Mouse (Mus musculus): ENCODE measurements around the gene Draxin. TPM values are rescaled to one million over a fixed set of nuclear protein-coding genes. Genes with fewer than 3 reads are reported as not detected.
"Not testable (repeated sequence)": the region's sequence is repeated elsewhere in the genome, so short reads cannot be mapped to it uniquely, and the experiment has no call there.

The Draxin gene
- polyA plus RNA-seq, 1 experiment from 2014 or later: 0.24 TPM

DNA sequence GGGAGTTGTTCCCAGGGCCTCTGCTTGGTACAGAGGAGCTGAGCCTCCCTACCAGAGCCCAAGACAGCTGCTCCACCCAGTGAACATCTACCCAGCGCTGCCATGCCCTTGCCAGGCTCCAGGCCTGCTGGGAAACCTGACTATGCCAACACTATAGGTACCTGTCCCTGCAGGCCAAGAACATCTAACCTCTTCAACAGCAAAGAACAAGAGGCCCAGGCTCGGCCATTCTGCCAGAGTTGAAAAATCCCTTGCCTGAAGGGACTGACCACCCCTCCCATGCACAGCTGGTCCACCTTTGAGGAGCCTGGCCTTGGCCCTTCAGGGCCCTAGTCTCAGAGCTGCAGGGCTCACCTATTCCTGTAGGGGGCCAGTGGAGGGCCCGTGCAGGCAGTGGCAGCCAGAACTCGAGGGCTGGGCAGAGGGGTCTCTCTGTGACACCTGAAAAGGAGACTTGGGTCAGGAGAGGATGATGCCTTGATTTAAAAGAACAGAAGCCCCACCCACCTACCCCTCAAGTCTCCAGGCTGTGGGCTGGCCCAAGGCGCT, 72.8 kb downstream of the Draxin start:
- H3K36me3 ChIP-seq: peaks cover 38% of the 10 kb centered on the region
- no peak for ATAC-seq
- no peak overlapping the region for H3K9ac ChIP-seq
- H3K4me3 ChIP-seq (replicated peaks): no peak overlapping the region
- no peaks in the 10 kb centered on the region for H3K27me3 ChIP-seq (replicated peaks)
- H3K4me1 ChIP-seq (replicated peaks): no peaks in the 10 kb centered on the region
- WGBS: 74% methylated on average over 5 of the region's 5 CpGs
- no peaks in the 10 kb centered on the region for H3K9me3 ChIP-seq
- H3K4me2 ChIP-seq (replicated peaks): no peak overlapping the region
- no peak overlapping the region for H3K27ac ChIP-seq

DNA sequence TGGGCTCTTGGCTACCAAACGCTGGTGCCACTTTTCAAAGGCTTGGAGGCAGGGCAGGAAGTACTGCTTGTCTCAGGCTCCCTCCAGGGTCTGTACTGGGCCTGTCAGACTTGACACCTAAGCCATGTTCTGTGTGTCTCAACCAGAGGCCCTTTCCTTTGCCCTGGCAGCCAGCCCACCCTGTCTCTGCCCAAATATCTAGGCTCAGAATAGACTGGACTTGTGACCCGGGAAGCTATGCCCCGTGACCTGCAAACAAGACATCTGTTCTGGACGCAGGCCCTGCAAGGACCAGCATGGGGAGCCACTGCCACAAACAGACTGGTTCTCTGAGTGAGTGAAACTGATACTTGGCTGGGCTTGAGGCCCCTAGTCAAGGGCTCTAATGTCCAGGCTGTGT, 73.7 kb downstream of the Draxin start:
- no peak overlapping the region for H3K4me2 ChIP-seq (replicated peaks)
- H3K4me1 ChIP-seq (replicated peaks): no peaks in the 10 kb centered on the region
- ATAC-seq: no peak
- H3K36me3 ChIP-seq: peaks cover 47% of the 10 kb centered on the region
- H3K27me3 ChIP-seq (replicated peaks): no peaks in the 10 kb centered on the region
- H3K4me3 ChIP-seq (replicated peaks): no peak overlapping the region
- H3K9ac ChIP-seq: no peak overlapping the region
- WGBS: 87% methylated on average over 4 of the region's 4 CpGs
- H3K9me3 ChIP-seq: no peaks in the 10 kb centered on the region
- H3K27ac ChIP-seq: no peak overlapping the region

DNA sequence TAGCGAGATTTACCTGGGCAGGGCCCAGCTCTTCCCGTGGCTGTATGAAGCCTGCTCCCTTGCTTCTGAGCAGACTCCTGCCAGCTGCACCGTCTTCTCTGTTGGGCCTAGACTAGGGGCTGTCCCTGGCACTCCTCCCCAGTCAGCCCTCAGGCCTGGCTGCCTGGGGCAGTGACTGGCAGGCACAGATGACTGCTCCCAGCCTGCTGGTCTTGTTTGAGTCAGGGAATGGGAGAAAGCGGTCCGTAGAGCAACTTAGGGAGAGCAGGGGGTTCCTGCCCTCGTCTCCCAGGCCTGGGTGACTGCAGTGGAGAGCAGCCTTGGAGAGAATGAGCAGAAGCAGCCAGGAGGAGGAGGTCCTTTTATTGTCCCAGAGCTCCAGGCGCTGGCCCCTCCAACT, 74.3 kb downstream of the Draxin start:
- H3K9me3 ChIP-seq: no peaks in the 10 kb centered on the region
- H3K27me3 ChIP-seq (replicated peaks): no peaks in the 10 kb centered on the region
- 0 out of 2 replicates have a peak, but pooled peaks cover 2% of the 10 kb centered on the region for H3K4me1 ChIP-seq (replicated peaks)
- no peak overlapping the region for H3K27ac ChIP-seq
- 83% methylated on average over 7 of the region's 7 CpGs for WGBS
- ATAC-seq: no peak
- peaks cover 53% of the 10 kb centered on the region for H3K36me3 ChIP-seq
- no peak overlapping the region for H3K4me3 ChIP-seq (replicated peaks)
- H3K9ac ChIP-seq: no peak overlapping the region
- H3K4me2 ChIP-seq (replicated peaks): no peak overlapping the region

DNA sequence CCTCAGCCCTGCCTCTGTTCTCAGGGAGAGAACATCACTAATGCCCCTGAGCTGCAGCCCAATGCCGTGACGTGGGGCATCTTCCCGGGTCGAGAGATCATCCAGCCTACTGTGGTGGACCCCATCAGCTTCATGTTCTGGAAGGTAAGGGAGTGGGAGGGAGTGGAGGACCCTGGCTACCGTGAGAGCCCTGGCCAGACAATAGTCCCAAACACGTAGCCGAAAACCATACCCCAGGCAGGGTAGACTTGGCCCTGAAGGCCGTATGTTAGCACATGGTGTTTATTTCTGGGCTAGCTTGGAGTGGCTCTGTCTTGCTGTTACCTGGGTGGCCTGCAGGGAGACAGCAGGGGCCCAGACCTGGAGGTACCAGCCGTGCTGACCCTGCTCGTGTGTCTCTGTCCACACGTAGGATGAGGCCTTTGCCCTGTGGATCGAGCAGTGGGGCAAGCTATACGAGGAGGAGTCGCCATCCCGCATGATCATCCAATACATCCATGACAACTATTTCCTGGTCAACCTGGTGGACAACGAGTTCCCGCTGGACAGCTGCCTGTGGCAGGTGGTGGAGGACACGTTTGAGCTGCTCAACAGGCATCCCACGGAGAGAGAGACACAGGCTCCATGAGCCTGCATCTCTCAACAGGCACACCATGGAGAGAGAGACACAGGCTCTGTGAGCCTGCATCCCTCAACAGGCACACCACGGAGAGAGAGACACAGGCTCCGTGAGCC, 75.4 kb downstream of the Draxin start:
- no peaks in the 10 kb centered on the region for H3K27me3 ChIP-seq (replicated peaks)
- 87% methylated on average over 21 of the region's 21 CpGs for WGBS
- H3K4me3 ChIP-seq (replicated peaks): no peak overlapping the region
- no peak for ATAC-seq
- no peaks in the 10 kb centered on the region for H3K9me3 ChIP-seq
- 0 out of 2 replicates have a peak, but pooled peaks cover 6% of the 10 kb centered on the region for H3K4me1 ChIP-seq (replicated peaks)
- no peak overlapping the region for H3K9ac ChIP-seq
- H3K4me2 ChIP-seq (replicated peaks): no peak overlapping the region
- H3K27ac ChIP-seq: no peak overlapping the region
- H3K36me3 ChIP-seq: peaks cover 58% of the 10 kb centered on the region

DNA sequence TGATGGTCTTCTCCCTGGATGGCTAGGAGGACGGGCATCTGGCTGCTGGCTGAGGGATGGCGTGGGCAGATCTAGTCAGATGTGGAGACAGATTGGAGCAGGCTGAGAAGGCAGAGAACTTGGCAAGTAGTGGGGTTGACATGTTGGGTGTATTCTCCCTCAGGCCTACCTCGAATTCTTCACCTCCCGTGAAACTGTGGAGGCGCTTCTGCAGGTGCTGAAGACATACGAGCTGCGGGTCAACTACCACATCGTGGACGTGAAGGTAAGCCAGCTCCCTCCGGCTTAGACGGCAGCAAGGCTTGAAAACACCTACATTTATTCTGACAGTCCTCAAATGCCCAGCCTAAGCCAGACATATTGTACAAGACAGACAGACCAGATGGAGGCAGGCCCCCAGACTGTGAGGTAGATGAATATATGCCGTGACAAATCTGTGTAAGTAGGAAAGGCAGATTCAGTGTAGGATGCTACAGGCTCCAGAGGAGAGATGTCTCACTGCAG, 77.0 kb downstream of the Draxin start:
- Histone ChIP-seq H3K4me1 (replicated peaks) (0 out of 2 replicates have a peak, but pooled peaks cover 8% of the 10 kb centered on the region), H3K4me3 (replicated peaks) (no peak overlapping the region), H3K9ac (no peak overlapping the region), H3K27me3 (replicated peaks) (no peaks in the 10 kb centered on the region), H3K27ac (no peak overlapping the region), H3K9me3 (no peaks in the 10 kb centered on the region), H3K36me3 (peaks cover 62% of the 10 kb centered on the region), H3K4me2 (replicated peaks) (no peak overlapping the region)
- 92% methylated on average over 12 of the region's 12 CpGs for WGBS
- no peak for ATAC-seq

DNA sequence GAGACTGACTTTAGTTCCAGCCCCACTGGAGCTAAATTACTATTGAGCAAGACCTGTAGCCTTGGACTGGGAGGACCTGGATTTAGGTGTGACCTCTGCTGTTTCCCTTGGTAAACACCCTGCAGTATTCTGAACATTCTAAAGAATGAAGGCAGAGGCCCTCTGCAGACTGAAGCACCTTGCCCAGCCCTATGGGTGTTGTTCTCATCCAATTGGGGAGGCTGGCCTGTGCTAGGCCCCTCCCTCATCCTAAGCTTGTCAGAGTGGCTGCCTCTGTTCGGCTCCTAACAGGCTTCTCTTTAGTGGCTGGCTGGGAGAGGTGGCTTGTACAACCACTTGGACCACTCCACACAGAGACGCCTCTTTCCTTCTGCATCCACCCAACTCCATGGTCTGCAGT, 77.5 kb downstream of the Draxin start:
- Histone ChIP-seq H3K36me3 (peaks cover 63% of the 10 kb centered on the region), H3K9ac (no peak overlapping the region)
- WGBS: 76% methylated on average over 2 of the region's 2 CpGs

DNA sequence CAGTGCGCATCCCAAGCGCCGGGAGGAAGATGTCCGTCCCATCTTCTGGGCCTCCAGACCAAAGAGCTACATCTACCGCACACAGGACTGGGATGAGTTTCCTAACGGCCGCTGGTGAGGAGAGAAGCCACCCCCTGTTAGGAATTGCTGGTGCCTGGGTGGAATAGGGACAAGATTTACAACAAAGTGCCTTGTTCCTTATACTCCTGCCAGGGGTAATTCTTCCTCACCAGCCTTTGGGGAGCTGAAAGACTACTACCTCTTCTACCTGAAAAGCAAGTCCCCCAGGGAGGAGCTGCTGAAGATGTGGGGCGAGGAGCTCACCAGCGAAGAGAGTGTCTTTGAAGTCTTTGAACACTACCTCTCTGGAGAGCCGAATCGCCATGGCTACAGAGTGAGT, 78.6 kb downstream of the Draxin start:
- WGBS: 89% methylated on average over 11 of the region's 11 CpGs
- Histone ChIP-seq H3K27me3 (replicated peaks) (no peaks in the 10 kb centered on the region), H3K4me2 (replicated peaks) (no peak overlapping the region), H3K9me3 (no peaks in the 10 kb centered on the region), H3K4me3 (replicated peaks) (no peak overlapping the region), H3K9ac (no peak overlapping the region), H3K36me3 (peaks cover 57% of the 10 kb centered on the region), H3K4me1 (replicated peaks) (0 out of 2 replicates have a peak, but pooled peaks cover 8% of the 10 kb centered on the region), H3K27ac (no peak overlapping the region)
- no peak for ATAC-seq

More for the DNA sequence above, 77.5 kb downstream of the Draxin start:
- Histone ChIP-seq H3K4me1 (replicated peaks) (0 out of 2 replicates have a peak, but pooled peaks cover 8% of the 10 kb centered on the region), H3K4me3 (replicated peaks) (no peak overlapping the region), H3K9me3 (no peaks in the 10 kb centered on the region), H3K4me2 (replicated peaks) (no peak overlapping the region), H3K27me3 (replicated peaks) (no peaks in the 10 kb centered on the region), H3K27ac (no peak overlapping the region)
- peak; percentile 35 for ATAC-seq

DNA sequence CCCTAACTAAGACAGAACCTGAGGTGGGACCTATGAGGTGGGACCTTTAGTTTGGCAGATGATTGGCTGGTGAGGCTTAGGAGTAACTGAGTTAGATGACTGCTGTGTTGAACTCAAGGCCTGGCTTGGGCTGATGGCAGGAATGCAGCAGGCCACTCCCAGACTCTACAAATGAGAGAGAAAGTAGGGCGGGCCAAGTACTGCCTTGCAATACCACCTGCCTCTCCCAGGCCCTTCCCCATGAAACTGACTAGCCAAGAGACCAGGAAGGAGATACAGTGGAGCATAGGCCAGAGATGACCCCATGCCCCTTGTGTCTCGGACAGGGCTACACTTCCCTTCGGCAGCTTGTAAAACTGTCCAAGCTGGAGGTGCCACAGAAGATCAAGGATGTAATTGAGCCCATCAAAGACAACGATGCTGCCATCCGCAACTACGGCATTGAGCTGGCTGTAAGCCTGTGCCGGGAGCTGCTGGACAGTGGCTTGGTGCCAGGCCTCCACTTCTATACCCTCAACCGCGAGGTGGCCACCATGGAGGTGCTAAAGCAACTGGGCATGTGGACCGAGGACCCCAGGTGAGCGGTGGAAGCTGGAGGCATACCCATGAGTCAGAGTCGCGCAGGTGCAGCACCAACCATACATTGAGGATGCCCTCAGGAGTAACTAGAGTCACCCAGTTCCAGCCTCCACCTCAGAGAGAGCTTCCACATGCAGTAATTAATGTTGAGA, 79.3 kb downstream of the Draxin start:
- Histone ChIP-seq H3K27ac (no peak overlapping the region), H3K36me3 (peaks cover 50% of the 10 kb centered on the region), H3K9me3 (no peaks in the 10 kb centered on the region), H3K9ac (no peak overlapping the region), H3K4me1 (replicated peaks) (0 out of 2 replicates have a peak, but pooled peaks cover 8% of the 10 kb centered on the region), H3K4me2 (replicated peaks) (no peak overlapping the region), H3K4me3 (replicated peaks) (no peak overlapping the region), H3K27me3 (replicated peaks) (no peaks in the 10 kb centered on the region)
- ATAC-seq: peak; percentile 51
- WGBS: 93% methylated on average over 13 of the region's 13 CpGs

DNA sequence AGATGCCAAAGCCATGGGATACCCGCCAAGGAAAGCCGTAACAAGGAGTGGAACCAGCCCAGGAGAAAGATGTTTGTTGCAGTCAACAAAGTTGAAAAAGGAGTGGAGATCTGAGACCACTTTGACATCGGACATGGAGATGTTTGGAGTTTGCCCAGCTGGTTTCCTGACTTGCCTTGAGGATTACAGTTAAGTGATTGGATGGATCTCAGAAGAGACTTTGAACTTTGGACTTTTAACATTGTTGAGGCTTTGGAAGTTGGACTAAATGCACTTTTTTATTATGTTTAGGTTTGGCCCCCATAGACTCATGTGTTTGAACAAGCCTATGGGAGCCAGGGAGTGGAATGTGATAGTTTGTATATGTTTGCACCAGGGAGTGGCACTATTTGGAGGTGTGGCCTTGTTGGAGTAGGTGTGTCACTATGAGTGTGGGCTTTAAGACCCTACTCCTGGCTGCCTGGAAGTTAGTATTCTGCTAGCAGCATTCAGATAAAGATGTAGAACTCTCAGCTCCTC, 80.0 kb downstream of the Draxin start:
- WGBS: 88% methylated on average over 3 of the region's 3 CpGs
- not testable (repeated sequence) for H3K4me1 ChIP-seq (replicated peaks); H3K4me3 ChIP-seq (replicated peaks); H3K9me3 ChIP-seq; H3K27me3 ChIP-seq (replicated peaks); H3K27ac ChIP-seq; H3K9ac ChIP-seq; H3K4me2 ChIP-seq (replicated peaks)
- ATAC-seq: peak; percentile 72
- peaks cover 47% of the 10 kb centered on the region for H3K36me3 ChIP-seq

Other genes starting within 250 kb of the Draxin start
- 42.4 and 42.5 TPM in 2 replicates for gene Mfn2, start 226.0 kb downstream of the Draxin start, polyA plus RNA-seq (2015; fragmentation: Nextera tagmentation; extraction: Ambion mirVana)
- 38.0 and 38.8 TPM in 2 replicates for gene Plod1, start 193.9 kb downstream of the Draxin start, polyA plus RNA-seq (2015; fragmentation: Nextera tagmentation; extraction: Ambion mirVana)
- 17.5 and 18.4 TPM in 2 replicates for gene 2510039O18Rik, start 189.8 kb downstream of the Draxin start, polyA plus RNA-seq (2015; fragmentation: Nextera tagmentation; extraction: Ambion mirVana)
- not detected in 2 replicates for gene Nppb, start 144.9 kb downstream of the Draxin start, polyA plus RNA-seq (2015; fragmentation: Nextera tagmentation; extraction: Ambion mirVana)
- 0.21 TPM in 1 of 2 replicates, not detected in the other for gene Nppa, start 130.0 kb downstream of the Draxin start, polyA plus RNA-seq (2015; fragmentation: Nextera tagmentation; extraction: Ambion mirVana)
- 4.7 and 4.9 TPM in 2 replicates for gene Clcn6, start 91.9 kb downstream of the Draxin start, polyA plus RNA-seq (2015; fragmentation: Nextera tagmentation; extraction: Ambion mirVana)
- 18.4 TPM in 2 replicates for gene Mthfr, start 91.6 kb downstream of the Draxin start, polyA plus RNA-seq (2015; fragmentation: Nextera tagmentation; extraction: Ambion mirVana)
- 15.1 and 16.7 TPM in 2 replicates for gene Agtrap, start 42.7 kb downstream of the Draxin start, polyA plus RNA-seq (2015; fragmentation: Nextera tagmentation; extraction: Ambion mirVana)
- gene Mad2l2, start 314 bp downstream of the Draxin start, polyA plus RNA-seq (2015; fragmentation: Nextera tagmentation; extraction: Ambion mirVana): 32.9 and 33.9 TPM in 2 replicates
- gene Fbxo6, start 21.4 kb upstream of the Draxin start, polyA plus RNA-seq (2015; fragmentation: Nextera tagmentation; extraction: Ambion mirVana): 16.0 and 17.9 TPM in 2 replicates
- 6.8 and 7.2 TPM in 2 replicates for gene Fbxo44, start 29.8 kb upstream of the Draxin start, polyA plus RNA-seq (2015; fragmentation: Nextera tagmentation; extraction: Ambion mirVana)
- 0.51 and 0.58 TPM in 2 replicates for gene Fbxo2, start 29.9 kb upstream of the Draxin start, polyA plus RNA-seq (2015; fragmentation: Nextera tagmentation; extraction: Ambion mirVana)
- gene Disp3, start 157.3 kb upstream of the Draxin start, polyA plus RNA-seq (2015; fragmentation: Nextera tagmentation; extraction: Ambion mirVana): 0.11 and 0.21 TPM in 2 replicates

Measured in intestine, embryonic 15.5 days (tissue).